Mouse (Mus musculus) embryonic facial prominence, embryonic 15.5 days (tissue): ENCODE data around the gene Mxra7. TPM values are rescaled to one million over a fixed set of nuclear protein-coding genes. Genes with fewer than 3 reads are reported as not detected.

Source experiments
- ATAC-seq: fragments of 200-750 bp; cut with Nextera tagmentation; 2 replicates; pipeline ENCODE4 v1.8.0; 2017; ENCODE audit warnings: low read depth, moderate TSS enrichment; ENCODE audit not compliant: insufficient number of reproducible peaks, low FRiP score, low TSS enrichment
- H3K27ac ChIP-seq: fragments of 300-500 bp; sonication (generic); replicated peaks from 2 replicates; pipeline ENCODE4 v1.5.1; 2015; ENCODE audit warnings: mild to moderate bottlenecking, inconsistent platforms
- H3K27me3 ChIP-seq: fragments of 300-500 bp; sonication (generic); 2 replicates; pipeline ENCODE4 v1.6.1; 2015; ENCODE audit warnings: inconsistent platforms
- H3K36me3 ChIP-seq: fragments of 300-500 bp; sonication (generic); 2 replicates; pipeline ENCODE4 v1.6.1; 2015; ENCODE audit warnings: mild to moderate bottlenecking, inconsistent platforms
- H3K4me1 ChIP-seq: fragments of 300-500 bp; sonication (generic); 2 replicates; pipeline ENCODE4 v1.6.1; 2015; ENCODE audit warnings: inconsistent platforms
- H3K4me2 ChIP-seq: fragments of 300-500 bp; sonication (generic); replicated peaks from 2 replicates; pipeline ENCODE4 v1.6.1; 2015; ENCODE audit warnings: mild to moderate bottlenecking, inconsistent platforms
- H3K4me3 ChIP-seq: fragments of 300-500 bp; sonication (generic); replicated peaks from 2 replicates; pipeline ENCODE4 v1.5.1; 2015; ENCODE audit warnings: mild to moderate bottlenecking, inconsistent platforms
- H3K9ac ChIP-seq: fragments of 300-500 bp; sonication (generic); 2 replicates; pipeline ENCODE4 v1.6.1; 2015; ENCODE audit warnings: inconsistent platforms
- H3K9me3 ChIP-seq: fragments of 300-500 bp; sonication (generic); replicated peaks from 2 replicates; pipeline ENCODE4 v1.6.1; 2016; ENCODE audit warnings: inconsistent platforms
- WGBS: fragments of 180-500 bp; shearing (Covaris S2); methylation state at CpG from one replicate; pipeline ENCODE4 v1.1.7; 2015; 5-methylcytosine and 5-hydroxymethylcytosine counted together
- polyA plus RNA-seq: library from polyadenylated mRNA; unstranded; fragments of >200 nt; fragmentation: Nextera tagmentation; extraction: Ambion mirVana; gene quantifications from 2 replicates; pipeline ENCODE4 v1.2.1, GENCODE M21; 2015

Gene Mxra7
- polyA plus RNA-seq, 1 experiment from 2014 or later = 24.8 TPM

GRCm38 (mm10) chr11:116846593-116847181 lies 18.8 kb upstream of the Mxra7 start:
- H3K27me3 ChIP-seq = no peaks in the 10 kb centered on the region
- no peak overlapping the region for H3K4me2 ChIP-seq
- no peaks in the 10 kb centered on the region for H3K9me3 ChIP-seq
- WGBS = 74% methylated on average over 4 of the region's 4 CpGs
- no peak for ATAC-seq
- H3K36me3 ChIP-seq = peaks cover 24% of the 10 kb centered on the region
- no peak overlapping the region for H3K9ac ChIP-seq
- no peak overlapping the region for H3K4me3 ChIP-seq
- peaks cover 27% of the 10 kb centered on the region for H3K4me1 ChIP-seq
- peak overlapping the region; percentile 13 for H3K27ac ChIP-seq

GRCm38 (mm10) chr11:116843261-116844233 lies 15.7 kb upstream of the Mxra7 start, which contains the start of the genes Mettl23 and Jmjd6:
TSS of gene Mettl23 (plus strand) at chr11:116843278.
TSS of gene Jmjd6 (minus strand) at chr11:116843449.
- Histone ChIP-seq H3K27me3 (no peaks in the 10 kb centered on the region), H3K27ac (peak within 1 kb of the TSS; percentile 97), H3K4me1 (peaks cover 46% of the 10 kb centered on the region), H3K9me3 (no peaks in the 10 kb centered on the region), H3K4me2 (peak within 1 kb of the TSS; percentile 71), H3K9ac (peak within 1 kb of the TSS; percentile 71), H3K4me3 (peak within 1 kb of the TSS; percentile 73), H3K36me3 (peaks cover 37% of the 10 kb centered on the region)
- peak; percentile 97 for ATAC-seq
- WGBS = under 1% methylated on average over 72 of the region's 72 CpGs

- WGBS = under 1% methylated on average over 73 of the region's 73 CpGs
- H3K36me3 ChIP-seq = peaks cover 37% of the 10 kb centered on the region
Measured at GRCm38 (mm10) chr11:116842531-116843260, 14.8 kb upstream of the Mxra7 start.

GRCm38 (mm10) chr11:116840748-116841147 lies 12.9 kb upstream of the Mxra7 start:
- H3K27me3 ChIP-seq = no peaks in the 10 kb centered on the region
- 67% methylated on average over 4 of the region's 4 CpGs for WGBS
- ATAC-seq = no peak
- H3K36me3 ChIP-seq = peaks cover 52% of the 10 kb centered on the region
- H3K4me2 ChIP-seq = peak overlapping the region; percentile 71
- H3K4me1 ChIP-seq = peaks cover 44% of the 10 kb centered on the region
- no peak overlapping the region for H3K27ac ChIP-seq
- no peaks in the 10 kb centered on the region for H3K9me3 ChIP-seq
- no peak overlapping the region; the same call in 1 of the 2 replicates for H3K9ac ChIP-seq
- peak overlapping the region; percentile 73 for H3K4me3 ChIP-seq

More at GRCm38 (mm10) chr11:116842531-116843260, 14.8 kb upstream of the Mxra7 start:
- Histone ChIP-seq H3K4me1 (peaks cover 51% of the 10 kb centered on the region), H3K27ac (peak overlapping the region; percentile 97), H3K9me3 (no peaks in the 10 kb centered on the region), H3K4me2 (peak overlapping the region; percentile 71), H3K4me3 (peak overlapping the region; percentile 73), H3K9ac (peak overlapping the region; percentile 71), H3K27me3 (no peaks in the 10 kb centered on the region)
- ATAC-seq = peak; percentile 71

GRCm38 (mm10) chr11:116839601-116840000 lies 11.8 kb upstream of the Mxra7 start:
- Histone ChIP-seq H3K4me2 (0 out of 2 replicates have a peak overlapping the region, but pooled peaks have one; percentile 15), H3K36me3 (peaks cover 64% of the 10 kb centered on the region), H3K4me3 (no peak overlapping the region), H3K9ac (no peak overlapping the region), H3K9me3 (no peaks in the 10 kb centered on the region), H3K27ac (no peak overlapping the region), H3K27me3 (no peaks in the 10 kb centered on the region), H3K4me1 (peaks cover 43% of the 10 kb centered on the region)
- no peak for ATAC-seq
- 75% methylated on average over 7 of the region's 7 CpGs for WGBS

- ATAC-seq = no peak
- H3K36me3 ChIP-seq = peaks cover 70% of the 10 kb centered on the region
- no peaks in the 10 kb centered on the region for H3K27me3 ChIP-seq
- 87% methylated on average over 14 of the region's 14 CpGs for WGBS
- no peak overlapping the region for H3K4me2 ChIP-seq
- H3K9me3 ChIP-seq = no peaks in the 10 kb centered on the region
- H3K27ac ChIP-seq = no peak overlapping the region
- no peak overlapping the region for H3K4me3 ChIP-seq
- H3K9ac ChIP-seq = no peak overlapping the region
- peaks cover 36% of the 10 kb centered on the region for H3K4me1 ChIP-seq
Measured at GRCm38 (mm10) chr11:116838936-116839335, 11.1 kb upstream of the Mxra7 start.

GRCm38 (mm10) chr11:116837441-116837840 lies 9.6 kb upstream of the Mxra7 start:
- no peak overlapping the region for H3K4me3 ChIP-seq
- H3K36me3 ChIP-seq = peaks cover 85% of the 10 kb centered on the region
- no peaks in the 10 kb centered on the region for H3K9me3 ChIP-seq
- no peak overlapping the region for H3K9ac ChIP-seq
- H3K27me3 ChIP-seq = no peaks in the 10 kb centered on the region
- H3K4me1 ChIP-seq = peaks cover 40% of the 10 kb centered on the region
- no peak overlapping the region for H3K4me2 ChIP-seq
- H3K27ac ChIP-seq = no peak overlapping the region
- no peak for ATAC-seq
- WGBS = 92% methylated on average over 10 of the region's 10 CpGs

GRCm38 (mm10) chr11:116836283-116836682 lies 8.4 kb upstream of the Mxra7 start:
- H3K4me3 ChIP-seq = no peak overlapping the region
- H3K9ac ChIP-seq = no peak overlapping the region
- H3K27me3 ChIP-seq = no peaks in the 10 kb centered on the region
- H3K36me3 ChIP-seq = peaks cover 87% of the 10 kb centered on the region
- ATAC-seq = no peak
- 85% methylated on average over 4 of the region's 4 CpGs for WGBS
- H3K9me3 ChIP-seq = no peaks in the 10 kb centered on the region
- no peak overlapping the region for H3K4me2 ChIP-seq
- peaks cover 37% of the 10 kb centered on the region for H3K4me1 ChIP-seq
- H3K27ac ChIP-seq = no peak overlapping the region

- H3K9ac ChIP-seq = no peak overlapping the region
- 83% methylated on average over 1 of the region's 1 CpGs for WGBS
- no peaks in the 10 kb centered on the region for H3K27me3 ChIP-seq
- ATAC-seq = no peak
- H3K9me3 ChIP-seq = no peaks in the 10 kb centered on the region
- H3K4me3 ChIP-seq = no peak overlapping the region
- H3K27ac ChIP-seq = no peak overlapping the region
- peaks cover 24% of the 10 kb centered on the region for H3K4me1 ChIP-seq
- no peak overlapping the region for H3K4me2 ChIP-seq
- peaks cover 77% of the 10 kb centered on the region for H3K36me3 ChIP-seq
Measured at GRCm38 (mm10) chr11:116834954-116835353, 7.1 kb upstream of the Mxra7 start.

- H3K9me3 ChIP-seq = no peaks in the 10 kb centered on the region
- H3K27ac ChIP-seq = peak overlapping the region; percentile 51; the same call in 1 of the 2 replicates
Measured at GRCm38 (mm10) chr11:116832172-116832685, 4.4 kb upstream of the Mxra7 start.

More at GRCm38 (mm10) chr11:116832172-116832685, 4.4 kb upstream of the Mxra7 start:
- Histone ChIP-seq H3K4me3 (no peak overlapping the region), H3K36me3 (peaks cover 50% of the 10 kb centered on the region), H3K4me1 (peaks cover 27% of the 10 kb centered on the region), H3K4me2 (no peak overlapping the region), H3K9ac (no peak overlapping the region), H3K27me3 (no peaks in the 10 kb centered on the region)
- ATAC-seq = no peak
- WGBS = 21% methylated on average over 4 of the region's 4 CpGs
